9 mouse cellular contexts compared by ENCODE assay signal in the genomic region with DNA sequence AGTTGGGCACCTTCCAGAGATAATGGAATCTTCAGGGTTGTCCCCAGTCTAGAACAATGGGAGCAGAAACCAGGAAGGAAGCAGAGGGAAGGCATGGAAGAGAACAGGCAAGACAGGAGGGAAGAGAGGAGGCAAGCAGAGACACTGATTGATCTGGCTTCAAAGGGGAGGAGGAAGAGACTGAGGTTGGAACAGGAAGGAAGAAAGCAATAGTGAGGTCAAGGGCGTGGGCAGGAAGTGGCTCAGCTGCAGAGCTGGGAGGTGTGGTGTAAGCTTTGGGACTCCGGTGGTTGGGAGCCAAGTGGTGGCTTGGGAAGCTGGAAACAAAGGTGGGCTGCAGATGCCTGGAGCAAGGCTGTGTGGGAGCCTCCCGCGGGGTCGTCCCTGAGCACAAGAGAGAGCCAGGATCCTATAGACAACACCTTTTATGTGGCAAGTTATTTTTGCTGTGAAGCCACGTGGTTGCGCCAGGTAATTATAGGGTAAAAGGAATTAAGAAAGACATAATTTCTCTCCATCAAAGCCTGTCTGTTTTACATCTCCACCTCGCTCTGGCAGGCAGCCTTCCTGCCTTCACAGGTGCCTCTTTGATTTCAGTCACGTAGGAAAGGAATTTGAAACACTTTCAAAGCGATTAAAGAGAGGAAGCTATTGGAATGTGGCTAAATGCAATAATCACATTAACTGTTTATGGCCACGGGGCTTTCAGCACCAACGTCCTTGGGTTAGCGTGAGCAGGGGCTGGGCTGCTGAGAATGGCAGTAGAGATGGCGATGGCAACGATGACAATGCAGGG.
DNase-seq lines count a peak whose midpoint lies in the region; ATAC-seq and TF ChIP-seq lines count a peak whose summit lies in the region.
"Had no signal": no experiment of that assay in that cellular context is flagged by ENCODE, and none has a peak within 500 bp of the region (broad histone marks: within the 10 kb centered on the region; RNA-seq: fewer than 3 reads in every experiment).

No protein-coding gene starts in this region.

- peak; percentile 33 for DNase-seq in forebrain, postnatal 0 days
- DNase-seq in CD4-positive helper T cell, adult 2 months (ENCODE audit: low read depth, low spot score), result peak; percentile 41
- no peak for DNase-seq in urinary bladder, adult 2 months (ENCODE audit: low spot score)
- no peak for DNase-seq in cerebellum, adult 11 months
- DNase-seq in thymus, postnatal 10 days (ENCODE audit: low spot score in 2 of 2), result no peak

- H3K9me3 ChIP-seq in forebrain, postnatal 0 days (ENCODE audit: low read length), result no peaks in the 10 kb centered on the region
- no peaks in the 10 kb centered on the region for H3K9me3 ChIP-seq in forebrain, embryonic 12.5 days
- no peaks in the 10 kb centered on the region for H3K9me3 ChIP-seq in embryonic facial prominence, embryonic 15.5 days (replicated peaks)
- H3K9me3 ChIP-seq in limb, embryonic 15.5 days, result no peaks in the 10 kb centered on the region
- H3K9me3 ChIP-seq: midbrain, embryonic 10.5 days had no signal

- no peak overlapping the region for H3K4me3 ChIP-seq in forebrain, postnatal 0 days (ENCODE audit: low read depth, low read length)
- H3K4me3 ChIP-seq in forebrain, embryonic 12.5 days (replicated peaks), result no peak overlapping the region
- H3K4me3 ChIP-seq in embryonic facial prominence, embryonic 15.5 days (replicated peaks), result no peak overlapping the region
- H3K4me3 ChIP-seq in limb, embryonic 15.5 days, result no peak overlapping the region
- H3K4me3 ChIP-seq: midbrain, embryonic 10.5 days had no signal

- peak overlapping the region; percentile 59 for H3K27ac ChIP-seq in forebrain, postnatal 0 days (ENCODE audit: low read depth, low read length)
- no peak overlapping the region for H3K27ac ChIP-seq in forebrain, embryonic 12.5 days
- no peak overlapping the region for H3K27ac ChIP-seq in embryonic facial prominence, embryonic 15.5 days (replicated peaks)
- H3K27ac ChIP-seq in limb, embryonic 15.5 days, result no peak overlapping the region
- H3K27ac ChIP-seq: midbrain, embryonic 10.5 days had no signal

- no peaks in the 10 kb centered on the region for H3K36me3 ChIP-seq in forebrain, postnatal 0 days (ENCODE audit: insufficient read depth)
- H3K36me3 ChIP-seq in forebrain, embryonic 12.5 days (replicated peaks), result no peaks in the 10 kb centered on the region
- no peaks in the 10 kb centered on the region for H3K36me3 ChIP-seq in embryonic facial prominence, embryonic 15.5 days
- H3K36me3 ChIP-seq in limb, embryonic 15.5 days, result no peaks in the 10 kb centered on the region
- H3K36me3 ChIP-seq: midbrain, embryonic 10.5 days had no signal

- H3K4me2 ChIP-seq in forebrain, postnatal 0 days (ENCODE audit: low read depth), result no peak overlapping the region
- no peak overlapping the region for H3K4me2 ChIP-seq in forebrain, embryonic 12.5 days
- 0 out of 2 replicates have a peak overlapping the region, but pooled peaks have one; percentile 8 for H3K4me2 ChIP-seq in embryonic facial prominence, embryonic 15.5 days (replicated peaks)
- H3K4me2 ChIP-seq in limb, embryonic 15.5 days, result no peak overlapping the region

- peak; percentile 73; the same call in 1 of the 2 replicates for ATAC-seq in forebrain, postnatal 0 days
- ATAC-seq in forebrain, embryonic 12.5 days (ENCODE audit: low FRiP score), result no peak
- peak; percentile 57; the same call in 1 of the 2 replicates for ATAC-seq in embryonic facial prominence, embryonic 15.5 days (ENCODE audit: insufficient number of reproducible peaks, low FRiP score, low TSS enrichment, low read depth)
- 0 out of 2 replicates have a peak, but pooled peaks have one; percentile 44 for ATAC-seq in limb, embryonic 15.5 days (ENCODE audit: insufficient number of reproducible peaks, low FRiP score, low TSS enrichment, low read depth)

- no peaks in the 10 kb centered on the region for H3K27me3 ChIP-seq in forebrain, postnatal 0 days (ENCODE audit: insufficient read depth, low read length)
- H3K27me3 ChIP-seq in forebrain, embryonic 12.5 days, result no peaks in the 10 kb centered on the region
- no peaks in the 10 kb centered on the region for H3K27me3 ChIP-seq in embryonic facial prominence, embryonic 15.5 days
- H3K27me3 ChIP-seq in limb, embryonic 15.5 days, result no peaks in the 10 kb centered on the region

- WGBS in forebrain, postnatal 0 days, result 62% methylated on average over 15 of the region's 15 CpGs
- WGBS in forebrain, embryonic 12.5 days, result 76% methylated on average over 15 of the region's 15 CpGs
- WGBS in embryonic facial prominence, embryonic 15.5 days, result 42% methylated on average over 15 of the region's 15 CpGs
- 20% methylated on average over 15 of the region's 15 CpGs for WGBS in limb, embryonic 15.5 days

- H3K4me1 ChIP-seq in forebrain, postnatal 0 days (ENCODE audit: insufficient read depth), result no peaks in the 10 kb centered on the region
- peaks cover 24% of the 10 kb centered on the region for H3K4me1 ChIP-seq in forebrain, embryonic 12.5 days
- H3K4me1 ChIP-seq in embryonic facial prominence, embryonic 15.5 days, result no peaks in the 10 kb centered on the region
- peaks cover 6% of the 10 kb centered on the region for H3K4me1 ChIP-seq in limb, embryonic 15.5 days

- no peak for TF ChIP-seq CTCF in forebrain, postnatal 0 days (IDR thresholded peaks at IDR 0.05; ENCODE audit: low read depth)

- no peak overlapping the region for H3K9ac ChIP-seq in forebrain, postnatal 0 days
- H3K9ac ChIP-seq in forebrain, embryonic 12.5 days, result no peak overlapping the region
- no peak overlapping the region for H3K9ac ChIP-seq in embryonic facial prominence, embryonic 15.5 days
- no peak overlapping the region for H3K9ac ChIP-seq in limb, embryonic 15.5 days

Comparison
In these comparisons a context has a peak if more than half of its experiments do, and no peak if none do; other contexts are left out.
1. DNase-seq: peak in forebrain, postnatal 0 days (single experiment) and CD4-positive helper T cell, adult 2 months (single experiment); none in urinary bladder, adult 2 months (single experiment), cerebellum, adult 11 months (single experiment) and thymus, postnatal 10 days (0 of 2).